Mouse (Mus musculus): ENCODE results near the gene Olfr803. TPM values are rescaled to one million over a fixed set of nuclear protein-coding genes. Genes with fewer than 3 reads are reported as not detected.

The Olfr803 gene
- not detected for total RNA-seq (2021)
- long read RNA-seq, experiment 1: 0 reads
- long read RNA-seq, experiment 2: 0 reads

GRCm38 (mm10) chr10:129694186-129694585 lies at the start of gene Olfr803:
Gene Olfr803 (minus strand): TSS chr10:129694286.
- DNase-seq: no peak

GRCm38 (mm10) chr10:129741821-129742220 lies 47.7 kb upstream of the Olfr803 start, which contains the start of gene Olfr806:
Gene Olfr806 (minus strand): TSS chr10:129741921.
- DNase-seq: no peak

- DNase-seq: no peak
Observed at GRCm38 (mm10) chr10:129729275-129729674, 35.2 kb upstream of the Olfr803 start, which contains the start of gene Olfr805. Gene Olfr805 (minus strand): TSS chr10:129729375.

- no peak for DNase-seq
Observed at GRCm38 (mm10) chr10:129702910-129703309, 8.8 kb upstream of the Olfr803 start, which contains the start of gene Olfr804. Gene Olfr804 (plus strand): TSS chr10:129703210.

GRCm38 (mm10) chr10:129688069-129688468 lies 6.0 kb downstream of the Olfr803 start, which contains the start of gene Olfr802:
Gene Olfr802 (minus strand): TSS chr10:129688169.
- DNase-seq: no peak

- no peak for DNase-seq
Observed at GRCm38 (mm10) chr10:129673765-129674164, 20.3 kb downstream of the Olfr803 start, which contains the start of gene Olfr801. Gene Olfr801 (minus strand): TSS chr10:129673865.

- DNase-seq: no peak
Observed at GRCm38 (mm10) chr10:129657394-129657793, 36.7 kb downstream of the Olfr803 start, which contains the start of gene Olfr800. Gene Olfr800 (plus strand): TSS chr10:129657694.

- no peak for DNase-seq
Observed at GRCm38 (mm10) chr10:129651763-129652162, 42.3 kb downstream of the Olfr803 start.

Small RNA genes lying within 50 kb of the gene (microRNA-seq; reads per million reads assigned to microRNA genes)
- gene Gm24485: not detected

Other genes with a start within 250 kb of the Olfr803 start
- gene Olfr787, start 232.4 kb downstream of the Olfr803 start, total RNA-seq (2021): not detected
- gene Olfr788, start 223.3 kb downstream of the Olfr803 start, total RNA-seq (2021): not detected
- not detected for gene Olfr789, start 209.5 kb downstream of the Olfr803 start, total RNA-seq (2021)
- gene Olfr790, start 195.8 kb downstream of the Olfr803 start, total RNA-seq (2021): not detected
- not detected for gene Olfr791, start 172.5 kb downstream of the Olfr803 start, total RNA-seq (2021)
- gene Olfr792, start 155.1 kb downstream of the Olfr803 start, total RNA-seq (2021): not detected
- not detected for gene Olfr794, start 126.6 kb downstream of the Olfr803 start, total RNA-seq (2021)
- gene Olfr796, start 81.7 kb downstream of the Olfr803 start, total RNA-seq (2021): not detected
- not detected for gene Olfr798, start 66.4 kb downstream of the Olfr803 start, total RNA-seq (2021)
- gene Olfr799, start 56.8 kb downstream of the Olfr803 start, total RNA-seq (2021): not detected
- gene Olfr800, start 36.6 kb downstream of the Olfr803 start, total RNA-seq (2021): not detected
- not detected for gene Olfr801, start 20.4 kb downstream of the Olfr803 start, total RNA-seq (2021)
- gene Olfr802, start 6.1 kb downstream of the Olfr803 start, total RNA-seq (2021): not detected
- gene Olfr804, start 8.9 kb upstream of the Olfr803 start, total RNA-seq (2021): not detected
- gene Olfr805, start 35.1 kb upstream of the Olfr803 start, total RNA-seq (2021): not detected
- not detected for gene Olfr806, start 47.6 kb upstream of the Olfr803 start, total RNA-seq (2021)
- not detected for gene Olfr807, start 63.5 kb upstream of the Olfr803 start, total RNA-seq (2021)
- not detected for gene Olfr808, start 71.2 kb upstream of the Olfr803 start, total RNA-seq (2021)
- gene Olfr809, start 80.4 kb upstream of the Olfr803 start, total RNA-seq (2021): not detected
- gene Olfr810, start 100.6 kb upstream of the Olfr803 start, total RNA-seq (2021): not detected
- not detected for gene Olfr811, start 110.1 kb upstream of the Olfr803 start, total RNA-seq (2021)
- not detected for gene Olfr812, start 151.8 kb upstream of the Olfr803 start, total RNA-seq (2021)
- gene Olfr813, start 161.1 kb upstream of the Olfr803 start, total RNA-seq (2021): not detected
- not detected for gene Olfr814, start 185.6 kb upstream of the Olfr803 start, total RNA-seq (2021)
- gene Olfr815, start 211.6 kb upstream of the Olfr803 start, total RNA-seq (2021): not detected
- not detected for gene Olfr816, start 221.3 kb upstream of the Olfr803 start, total RNA-seq (2021)